Mouse (Mus musculus): ENCODE results near the gene H2al2a. TPM values are rescaled to one million over a fixed set of nuclear protein-coding genes. Genes with fewer than 3 reads are reported as not detected.
A peak's percentile ranks its signal among the peaks of the same experiment; 100 is the strongest.

The H2al2a gene
- total RNA-seq (2022), result not detected

GRCm38 (mm10) chr2:17996858-17997257 is at the start of gene H2al2a:
H2al2a (minus strand) TSS chr2:17996958.
- no peak for DNase-seq

- no peak for DNase-seq
Measured at GRCm38 (mm10) chr2:18046186-18046585, 49.4 kb upstream of the H2al2a start.

- DNase-seq, result no peak
Measured at GRCm38 (mm10) chr2:18045781-18046181, 49.0 kb upstream of the H2al2a start.

GRCm38 (mm10) chr2:18045143-18045780 is 48.5 kb upstream of the H2al2a start:
- DNase-seq, result no peak

GRCm38 (mm10) chr2:18041199-18041885 is 44.6 kb upstream of the H2al2a start:
- DNase-seq, result no peak

GRCm38 (mm10) chr2:18040347-18041160 is 43.8 kb upstream of the H2al2a start:
- DNase-seq, result no peak

GRCm38 (mm10) chr2:18039566-18040290 is 43.0 kb upstream of the H2al2a start:
- no peak for DNase-seq

GRCm38 (mm10) chr2:18038895-18039371 is 42.2 kb upstream of the H2al2a start:
- DNase-seq, result no peak

- DNase-seq, result no peak
Measured at GRCm38 (mm10) chr2:18038141-18038752, 41.5 kb upstream of the H2al2a start.

- no peak for DNase-seq
Measured at GRCm38 (mm10) chr2:18037491-18037890, 40.7 kb upstream of the H2al2a start, which contains the start of gene A930004D18Rik. A930004D18Rik (minus strand) TSS chr2:18037737.

- no peak for DNase-seq
Measured at GRCm38 (mm10) chr2:18034371-18035250, 37.9 kb upstream of the H2al2a start.

GRCm38 (mm10) chr2:18033166-18034108 is 36.7 kb upstream of the H2al2a start:
- DNase-seq, result no peak

- no peak for DNase-seq
Measured at GRCm38 (mm10) chr2:18032538-18032895, 35.8 kb upstream of the H2al2a start.

GRCm38 (mm10) chr2:18031831-18032537 is 35.2 kb upstream of the H2al2a start:
- no peak for DNase-seq

- no peak for DNase-seq
Measured at GRCm38 (mm10) chr2:18031271-18031821, 34.6 kb upstream of the H2al2a start.

- DNase-seq, result no peak
Measured at GRCm38 (mm10) chr2:18030581-18030980, 33.8 kb upstream of the H2al2a start.

GRCm38 (mm10) chr2:18029656-18030055 is 32.9 kb upstream of the H2al2a start:
- DNase-seq, result no peak

- DNase-seq, result peak; percentile 89
Measured at GRCm38 (mm10) chr2:18028140-18029021, 31.6 kb upstream of the H2al2a start.

Measured in adrenal gland, adult 8-10 months (tissue).